Mouse (Mus musculus) liver, adult 10 weeks (tissue): ENCODE data around the gene Inha. TPM values are rescaled to one million over a fixed set of nuclear protein-coding genes. Genes with fewer than 3 reads are reported as not detected.

Experiments used
- polyA plus RNA-seq: library from polyadenylated mRNA; stranded (reverse); fragments of 350-450 nt; fragmentation: Illumina TruSeq; extraction: RNeasy Lipid Tissue Mini Kit (QIAGEN cat#74804); gene quantifications from one replicate; pipeline ENCODE4 v1.2.3, GENCODE M21; 2014; ENCODE audit warnings: low read depth, low replicate concordance

Inha gene
- not detected for polyA plus RNA-seq

GRCm38 (mm10) chr1:75507006-75507405 is at the start of gene Inha:
TSS of gene Inha (plus strand) at chr1:75507077.

GRCm38 (mm10) chr1:75478916-75479634 is 27.8 kb upstream of the Inha start, which contains the start of the genes Chpf and Tmem198:
TSS of gene Chpf (minus strand) at chr1:75479307.
TSS of gene Tmem198 (plus strand) at chr1:75479532.

GRCm38 (mm10) chr1:75505956-75506831 is 683 bp upstream of the Inha start, which contains the start of gene Obsl1:
TSS of gene Obsl1 (minus strand) at chr1:75506452.

GRCm38 (mm10) chr1:75521321-75522031 is 14.6 kb downstream of the Inha start, which contains the start of gene Stk11ip:
TSS of gene Stk11ip (plus strand) at chr1:75521529.

GRCm38 (mm10) chr1:75545965-75546956 is 39.4 kb downstream of the Inha start, which contains the start of gene Slc4a3:
TSS of gene Slc4a3 (plus strand) at chr1:75546266.

Other genes with a start within 250 kb of the Inha start
- gene Ptprn, start 242.6 kb upstream of the Inha start, polyA plus RNA-seq: not detected
- not detected for gene Resp18, start 228.7 kb upstream of the Inha start, polyA plus RNA-seq
- gene Dnpep, start 189.1 kb upstream of the Inha start, polyA plus RNA-seq: 4.9 TPM
- gene Des, start 146.7 kb upstream of the Inha start, polyA plus RNA-seq: 0.26 TPM
- not detected for gene Speg, start 131.8 kb upstream of the Inha start, polyA plus RNA-seq
- 5.5 TPM for gene Gmppa, start 71.1 kb upstream of the Inha start, polyA plus RNA-seq
- not detected for gene Asic4, start 56.6 kb upstream of the Inha start, polyA plus RNA-seq
- not detected for gene Chpf, start 27.8 kb upstream of the Inha start, polyA plus RNA-seq
- not detected for gene Tmem198, start 27.5 kb upstream of the Inha start, polyA plus RNA-seq
- not detected for gene Obsl1, start 625 bp upstream of the Inha start, polyA plus RNA-seq
- 0.87 TPM for gene Stk11ip, start 14.5 kb downstream of the Inha start, polyA plus RNA-seq
- not detected for gene Slc4a3, start 39.2 kb downstream of the Inha start, polyA plus RNA-seq